Mouse (Mus musculus) embryonic facial prominence, embryonic 12.5 days (tissue): ENCODE results near the gene 4933430I17Rik. TPM values are rescaled to one million over a fixed set of nuclear protein-coding genes. Genes with fewer than 3 reads are reported as not detected.
"Not testable (repeated sequence)": the region's sequence is repeated elsewhere in the genome, so short reads cannot be mapped to it uniquely, and the experiment has no call there.

ENCODE experiments used
- ATAC-seq: fragments of 200-750 bp; cut with Nextera tagmentation; 2 replicates; pipeline ENCODE4 v1.8.0; 2017; ENCODE audit not compliant: insufficient number of reproducible peaks, insufficient read depth, low FRiP score, low TSS enrichment
- H3K27ac ChIP-seq: fragments of 300-500 bp; sonication (generic); 2 replicates; pipeline ENCODE4 v1.5.1; 2016; ENCODE audit warnings: mild to moderate bottlenecking
- H3K27me3 ChIP-seq: fragments of 300-500 bp; sonication (generic); 2 replicates; pipeline ENCODE4 v1.6.1; 2016; ENCODE audit warnings: mild to moderate bottlenecking, moderate library complexity
- H3K36me3 ChIP-seq: fragments of 300-500 bp; sonication (generic); 2 replicates; pipeline ENCODE4 v1.6.1; 2016; ENCODE audit warnings: mild to moderate bottlenecking
- H3K4me1 ChIP-seq: fragments of 300-500 bp; sonication (generic); 2 replicates; pipeline ENCODE4 v1.6.1; 2016
- H3K4me2 ChIP-seq: fragments of 300-500 bp; sonication (generic); replicated peaks from 2 replicates; pipeline ENCODE4 v1.6.1; 2016; ENCODE audit warnings: mild to moderate bottlenecking, moderate library complexity
- H3K4me3 ChIP-seq: fragments of 300-500 bp; sonication (generic); 2 replicates; pipeline ENCODE4 v1.5.1; 2016; ENCODE audit warnings: mild to moderate bottlenecking
- H3K9ac ChIP-seq: fragments of 300-500 bp; sonication (generic); 2 replicates; pipeline ENCODE4 v1.6.1; 2016; ENCODE audit warnings: mild to moderate bottlenecking, moderate library complexity
- H3K9me3 ChIP-seq: fragments of 300-500 bp; sonication (generic); 2 replicates; pipeline ENCODE4 v1.6.1; 2016; ENCODE audit warnings: mild to moderate bottlenecking, moderate library complexity
- WGBS: fragments of 180-500 bp; shearing (Covaris S2); methylation state at CpG from one replicate; pipeline ENCODE4 v1.1.7; 2016; 5-methylcytosine and 5-hydroxymethylcytosine counted together
- polyA plus RNA-seq: library from polyadenylated mRNA; unstranded; fragments of >200 nt; fragmentation: Nextera tagmentation; extraction: Ambion mirVana; gene quantifications from 2 replicates; pipeline ENCODE4 v1.2.1, GENCODE M21; 2016

4933430I17Rik gene
- polyA plus RNA-seq, 1 experiment from 2014 or later: 0.99 TPM

DNA sequence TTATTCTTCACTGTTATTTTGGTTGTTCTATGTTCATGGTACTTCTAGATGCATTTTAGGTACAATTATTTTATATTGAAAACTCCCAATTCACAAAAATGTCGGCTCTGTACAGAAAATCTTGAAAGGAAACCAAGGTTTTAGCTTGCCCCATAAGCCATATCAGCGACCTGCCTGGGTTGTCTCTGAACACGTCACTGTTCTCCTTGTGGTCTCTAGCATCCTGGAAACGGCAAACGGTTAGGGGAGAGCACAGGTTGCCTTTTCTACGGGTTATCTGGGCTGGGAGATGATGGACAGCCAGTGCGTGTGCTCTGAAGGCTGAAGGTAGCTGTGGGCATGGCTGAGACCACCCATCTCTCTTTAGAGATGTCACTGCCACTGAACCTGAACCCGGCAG, 61.9 kb downstream of the 4933430I17Rik start:
- no peak overlapping the region for H3K27ac ChIP-seq
- H3K36me3 ChIP-seq: no peaks in the 10 kb centered on the region
- H3K9ac ChIP-seq: no peak overlapping the region
- no peaks in the 10 kb centered on the region for H3K9me3 ChIP-seq
- H3K4me2 ChIP-seq: no peak overlapping the region
- H3K4me1 ChIP-seq: peaks cover 28% of the 10 kb centered on the region
- H3K27me3 ChIP-seq: peaks cover 30% of the 10 kb centered on the region
- no peak overlapping the region for H3K4me3 ChIP-seq
- WGBS: 84% methylated on average over 8 of the region's 8 CpGs
- no peak for ATAC-seq

- no peaks in the 10 kb centered on the region for H3K9me3 ChIP-seq
- H3K4me3 ChIP-seq: no peak overlapping the region
- 79% methylated on average over 1 of the region's 1 CpGs for WGBS
- H3K4me2 ChIP-seq: no peak overlapping the region
- no peak for ATAC-seq
- H3K27ac ChIP-seq: peak overlapping the region; percentile 47; the same call in 1 of the 2 replicates
- H3K9ac ChIP-seq: no peak overlapping the region
- no peaks in the 10 kb centered on the region for H3K27me3 ChIP-seq
- H3K36me3 ChIP-seq: no peaks in the 10 kb centered on the region
- peaks cover 9% of the 10 kb centered on the region; the same call in 1 of the 2 replicates for H3K4me1 ChIP-seq
Observed at GRCm38 (mm10) chr4:62590878-62591277, 65.7 kb downstream of the 4933430I17Rik start.

DNA sequence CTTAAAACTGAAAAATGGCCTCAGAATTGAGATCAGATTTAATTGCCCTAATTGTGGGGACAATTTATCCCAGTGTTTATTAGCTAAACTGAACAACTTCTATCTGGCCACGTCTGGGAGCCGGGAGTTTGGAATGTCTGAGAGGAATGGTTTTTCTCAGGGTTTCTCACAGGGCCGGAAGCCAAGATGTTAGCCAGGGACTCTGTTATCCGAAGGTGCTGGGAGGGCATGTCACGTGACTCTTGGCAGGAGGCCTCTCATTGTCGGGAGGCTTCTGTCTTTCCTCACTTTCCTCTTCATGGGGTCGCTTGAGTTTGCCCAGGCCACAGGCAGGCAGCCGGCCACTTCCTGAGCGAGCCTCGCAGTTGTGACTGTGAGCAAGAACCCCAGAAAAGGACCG, 66.2 kb downstream of the 4933430I17Rik start:
- 9% methylated on average over 11 of the region's 11 CpGs for WGBS
- ATAC-seq: no peak
- no peak overlapping the region for H3K4me2 ChIP-seq
- no peaks in the 10 kb centered on the region for H3K27me3 ChIP-seq
- H3K27ac ChIP-seq: no peak overlapping the region
- H3K4me3 ChIP-seq: no peak overlapping the region
- H3K9ac ChIP-seq: no peak overlapping the region
- H3K9me3 ChIP-seq: no peaks in the 10 kb centered on the region
- H3K4me1 ChIP-seq: peaks cover 9% of the 10 kb centered on the region; the same call in 1 of the 2 replicates
- H3K36me3 ChIP-seq: no peaks in the 10 kb centered on the region

- not testable (repeated sequence) for H3K9me3 ChIP-seq, H3K4me2 ChIP-seq, H3K27ac ChIP-seq, H3K4me3 ChIP-seq, H3K9ac ChIP-seq, ATAC-seq, H3K4me1 ChIP-seq, H3K27me3 ChIP-seq, H3K36me3 ChIP-seq
- WGBS: 91% methylated on average over 24 of the region's 24 CpGs
Observed at GRCm38 (mm10) chr4:62593546-62594240, 68.5 kb downstream of the 4933430I17Rik start.

GRCm38 (mm10) chr4:62594442-62594841, 69.3 kb downstream of the 4933430I17Rik start:
- Histone ChIP-seq H3K27me3 (no peaks in the 10 kb centered on the region), H3K36me3 (no peaks in the 10 kb centered on the region), H3K9me3 (no peaks in the 10 kb centered on the region), H3K4me3 (no peak overlapping the region), H3K4me1 (peaks cover 9% of the 10 kb centered on the region; the same call in 1 of the 2 replicates), H3K27ac (no peak overlapping the region), H3K4me2 (no peak overlapping the region), H3K9ac (no peak overlapping the region)
- WGBS: 81% methylated on average over 5 of the region's 5 CpGs
- no peak for ATAC-seq

DNA sequence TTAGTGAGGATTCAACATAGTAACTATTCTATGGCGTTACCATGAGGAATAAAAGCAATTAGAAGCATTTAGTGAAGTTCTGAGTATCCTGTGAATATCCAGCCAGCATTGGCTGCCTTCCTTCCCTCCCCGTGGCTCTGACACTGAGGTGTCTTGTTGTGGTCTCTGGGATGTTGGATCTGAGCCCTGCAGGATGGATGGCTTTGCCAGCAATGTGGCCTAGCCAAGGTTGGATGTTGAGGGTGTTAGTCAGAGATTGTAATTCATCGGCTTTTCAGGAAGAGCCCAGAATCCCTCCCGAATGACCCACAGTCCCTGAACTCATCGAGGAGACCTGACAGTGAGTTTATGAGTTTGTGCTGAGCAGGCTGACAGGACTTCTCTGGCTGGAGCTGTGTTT, 70.9 kb downstream of the 4933430I17Rik start:
- Histone ChIP-seq H3K4me1 (peaks cover 5% of the 10 kb centered on the region; the same call in 1 of the 2 replicates), H3K4me3 (no peak overlapping the region), H3K27ac (no peak overlapping the region), H3K4me2 (no peak overlapping the region), H3K36me3 (no peaks in the 10 kb centered on the region), H3K9me3 (no peaks in the 10 kb centered on the region), H3K9ac (no peak overlapping the region), H3K27me3 (no peaks in the 10 kb centered on the region)
- 79% methylated on average over 5 of the region's 5 CpGs for WGBS
- ATAC-seq: no peak

Other genes starting within 250 kb of the 4933430I17Rik start
- gene Fkbp15, start 164.8 kb upstream of the 4933430I17Rik start, polyA plus RNA-seq: 23.2 and 25.0 TPM in 2 replicates
- 44.1 and 44.8 TPM in 2 replicates for gene Slc31a1, start 164.6 kb upstream of the 4933430I17Rik start, polyA plus RNA-seq
- gene Cdc26, start 116.7 kb upstream of the 4933430I17Rik start, polyA plus RNA-seq: 203 and 210 TPM in 2 replicates
- gene Prpf4, start 116.6 kb upstream of the 4933430I17Rik start, polyA plus RNA-seq: 27.3 and 30.1 TPM in 2 replicates
- gene Rnf183, start 90.1 kb upstream of the 4933430I17Rik start, polyA plus RNA-seq: not detected in 2 replicates
- gene Wdr31, start 54.5 kb upstream of the 4933430I17Rik start, polyA plus RNA-seq: 8.8 TPM in 2 replicates
- gene Bspry, start 45.3 kb upstream of the 4933430I17Rik start, polyA plus RNA-seq: 2.9 and 3.3 TPM in 2 replicates
- gene Hdhd3, start 21.9 kb upstream of the 4933430I17Rik start, polyA plus RNA-seq: 11.1 and 14.2 TPM in 2 replicates
- 76.9 and 78.5 TPM in 2 replicates for gene Alad, start 5.5 kb upstream of the 4933430I17Rik start, polyA plus RNA-seq
- 89.1 and 92.8 TPM in 2 replicates for gene Pole3, start 301 bp upstream of the 4933430I17Rik start, polyA plus RNA-seq
- gene Rgs3, start 34.5 kb downstream of the 4933430I17Rik start, polyA plus RNA-seq: 45.0 and 45.2 TPM in 2 replicates